Mouse (Mus musculus): ENCODE measurements around the gene Hsd11b1. TPM values are rescaled to one million over a fixed set of nuclear protein-coding genes. Genes with fewer than 3 reads are reported as not detected.
A peak's percentile ranks its signal among the peaks of the same experiment; 100 is the strongest.

Gene Hsd11b1
- 0.23 TPM in 1 of 2 replicates, not detected in the other for polyA plus RNA-seq (2016; fragmentation: Nextera tagmentation; extraction: Ambion mirVana)

DNA sequence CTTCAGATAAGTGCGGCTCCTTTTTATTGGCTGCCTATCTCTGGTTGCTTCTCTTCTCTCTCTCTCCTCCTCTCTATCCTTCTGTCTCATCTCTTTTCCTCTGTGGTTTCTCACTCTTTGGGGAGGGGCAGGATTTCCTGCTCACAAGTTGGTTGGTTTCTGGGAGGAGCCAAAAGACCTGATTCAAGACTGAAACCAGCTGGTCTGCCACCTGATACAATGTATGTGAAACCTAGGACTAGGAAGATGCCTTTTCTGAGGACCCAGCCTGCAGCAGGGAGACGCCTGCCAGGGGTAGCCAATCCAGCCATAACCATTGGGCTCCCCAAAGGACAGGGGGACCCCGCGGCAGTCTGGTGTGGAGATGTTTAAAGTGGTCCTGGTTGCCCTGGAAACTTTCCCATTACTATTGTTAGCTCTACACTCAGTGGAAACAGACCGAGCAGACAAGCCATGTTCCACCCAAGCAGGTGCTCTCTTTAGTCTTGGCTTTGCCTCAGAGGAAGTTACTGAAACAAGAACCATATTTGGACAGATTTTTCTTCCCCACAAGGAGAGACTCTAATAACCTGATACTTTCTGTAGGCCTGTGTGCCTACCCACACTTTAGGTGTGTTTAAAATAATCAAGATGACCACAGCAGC, at the start of gene Hsd11b1:
Gene Hsd11b1 (minus strand): TSS at position 121 of the 644 bp plus-strand sequence.
- no peak for ATAC-seq (ENCODE audit: low FRiP score, low read depth)
- Histone ChIP-seq H3K4me3 (no peak within 1 kb of the TSS), H3K9me3 (no peaks in the 10 kb centered on the region), H3K27me3 (replicated peaks) (no peaks in the 10 kb centered on the region), H3K36me3 (no peaks in the 10 kb centered on the region), H3K27ac (no peak within 1 kb of the TSS), H3K4me2 (replicated peaks) (no peak within 1 kb of the TSS), H3K9ac (no peak within 1 kb of the TSS), H3K4me1 (no peaks in the 10 kb centered on the region)
- 76% methylated on average over 5 of the region's 5 CpGs for WGBS

DNA sequence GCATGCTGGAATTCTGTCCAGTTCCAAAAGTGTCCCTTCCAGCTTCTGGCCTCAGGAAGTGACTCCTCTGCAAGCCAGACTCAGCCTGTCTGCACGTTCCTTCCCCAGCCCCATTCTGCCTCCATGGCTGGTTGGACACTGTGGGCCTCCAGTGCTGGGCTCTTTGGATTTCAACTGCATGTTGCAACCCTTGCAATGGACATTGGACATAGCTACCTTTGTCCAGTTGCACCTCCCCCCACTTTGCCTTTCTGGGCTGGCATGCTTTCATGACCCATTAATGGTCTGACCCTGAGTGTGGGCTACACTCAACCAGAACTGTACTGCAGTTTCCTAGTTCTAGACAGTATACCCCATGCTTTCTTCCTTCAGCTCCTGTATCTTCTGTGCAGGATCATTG, 47.7 kb upstream of the Hsd11b1 start:
- no peak overlapping the region for H3K27ac ChIP-seq
- no peak for ATAC-seq (ENCODE audit: low FRiP score, low read depth)
- no peak overlapping the region for H3K9ac ChIP-seq
- no peaks in the 10 kb centered on the region for H3K27me3 ChIP-seq (replicated peaks)
- no peaks in the 10 kb centered on the region for H3K9me3 ChIP-seq
- no peaks in the 10 kb centered on the region for H3K36me3 ChIP-seq
- no peak overlapping the region for H3K4me2 ChIP-seq (replicated peaks)
- H3K4me3 ChIP-seq = no peak overlapping the region
- 84% methylated on average over 1 of the region's 1 CpGs for WGBS
- no peaks in the 10 kb centered on the region for H3K4me1 ChIP-seq

DNA sequence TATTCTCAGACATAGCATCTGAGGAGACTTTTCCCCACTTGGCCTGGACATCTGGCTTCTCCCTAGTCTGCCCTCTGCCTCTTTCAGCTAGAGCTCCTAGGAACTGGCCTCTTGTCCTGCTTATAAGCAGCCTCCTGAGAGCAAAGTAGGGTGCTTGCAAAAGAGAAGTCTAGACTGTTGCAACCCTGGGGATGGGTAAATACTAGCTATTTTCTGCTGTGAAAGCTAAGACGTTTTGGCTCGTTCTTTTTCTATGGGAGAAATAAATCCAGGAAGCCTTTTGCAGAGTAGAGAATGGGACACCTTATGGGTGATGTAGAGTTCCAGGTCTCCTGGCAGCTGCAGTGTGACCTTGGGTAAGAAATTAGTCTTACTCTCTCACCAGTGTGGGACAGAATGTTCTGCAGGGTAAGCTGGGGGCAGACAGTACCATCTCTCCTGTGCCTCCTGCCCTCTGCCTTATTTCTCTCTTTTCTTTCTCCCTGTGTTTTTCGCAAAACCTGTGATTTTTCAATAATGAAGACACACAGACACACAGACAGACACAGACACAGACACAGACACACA, 46.7 kb upstream of the Hsd11b1 start:
- Histone ChIP-seq H3K9me3 (no peaks in the 10 kb centered on the region), H3K9ac (no peak overlapping the region), H3K4me2 (replicated peaks) (no peak overlapping the region), H3K27ac (no peak overlapping the region), H3K4me1 (0 out of 2 replicates have a peak, but pooled peaks cover 4% of the 10 kb centered on the region), H3K4me3 (no peak overlapping the region), H3K27me3 (replicated peaks) (no peaks in the 10 kb centered on the region), H3K36me3 (no peaks in the 10 kb centered on the region)
- no peak for ATAC-seq (ENCODE audit: low FRiP score, low read depth)
- WGBS = 78% methylated on average over 3 of the region's 3 CpGs

DNA sequence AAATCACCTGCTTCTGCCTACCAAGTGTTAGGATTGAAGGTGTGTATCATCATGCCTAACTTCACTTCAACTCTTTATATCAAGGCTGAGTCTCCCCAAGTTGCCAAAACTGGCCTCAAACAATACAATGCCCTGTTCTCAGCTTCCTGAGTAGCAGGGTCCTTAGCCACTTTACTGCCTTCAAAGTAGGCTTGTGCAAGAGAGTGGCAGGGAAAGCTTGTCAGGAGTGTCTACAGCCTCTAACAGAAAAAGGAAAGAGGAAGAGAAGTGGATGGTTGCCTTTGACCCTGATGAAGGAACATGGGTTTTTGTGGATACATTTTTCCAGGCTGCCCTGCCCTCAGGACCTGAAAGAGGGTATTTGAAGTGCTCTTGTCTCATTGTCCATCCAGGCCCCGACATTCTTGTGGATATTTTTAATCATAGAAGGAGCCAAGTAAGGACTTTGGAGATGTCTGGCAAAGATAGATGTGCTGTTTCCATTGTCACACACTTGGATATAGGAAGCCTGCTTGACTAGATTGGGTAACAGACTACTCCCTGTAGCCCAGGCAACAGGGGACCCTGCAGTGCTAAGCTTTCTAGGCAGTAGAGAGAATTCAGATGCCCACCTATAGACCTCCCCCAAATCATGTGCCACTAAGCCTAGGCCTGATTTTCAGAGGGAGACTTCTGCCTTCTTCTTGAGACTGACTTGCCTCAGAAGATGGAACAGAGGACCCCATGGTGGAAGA, 46.1 kb upstream of the Hsd11b1 start:
- H3K27me3 ChIP-seq (replicated peaks) = no peaks in the 10 kb centered on the region
- peaks cover 8% of the 10 kb centered on the region for H3K4me1 ChIP-seq
- 81% methylated on average over 1 of the region's 1 CpGs for WGBS
- no peak overlapping the region for H3K4me3 ChIP-seq
- no peaks in the 10 kb centered on the region for H3K9me3 ChIP-seq
- no peaks in the 10 kb centered on the region for H3K36me3 ChIP-seq
- no peak for ATAC-seq (ENCODE audit: low FRiP score, low read depth)
- no peak overlapping the region for H3K4me2 ChIP-seq (replicated peaks)
- no peak overlapping the region for H3K27ac ChIP-seq
- no peak overlapping the region for H3K9ac ChIP-seq

DNA sequence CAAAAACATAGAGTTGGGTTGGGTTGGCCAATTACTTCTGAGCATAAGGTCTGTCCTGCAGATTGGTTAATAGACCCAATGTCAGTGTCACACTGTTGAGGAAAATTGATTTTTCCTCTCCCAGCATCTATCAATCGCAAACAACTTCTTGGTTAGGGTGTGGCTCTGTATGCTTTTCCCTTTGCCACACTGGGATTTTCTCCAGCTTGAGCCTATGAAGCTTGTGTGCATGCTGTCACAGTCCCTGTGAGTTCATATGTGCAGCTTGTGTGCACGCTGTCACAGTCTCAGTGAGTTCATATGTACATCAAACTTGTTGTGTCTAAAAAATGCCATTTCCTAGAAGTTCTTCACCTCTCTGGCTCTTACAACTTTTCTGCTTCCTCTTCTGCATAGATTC, 43.0 kb upstream of the Hsd11b1 start:
- no peak for ATAC-seq (ENCODE audit: low FRiP score, low read depth)
- H3K27ac ChIP-seq = no peak overlapping the region
- H3K4me2 ChIP-seq (replicated peaks) = no peak overlapping the region
- no peak overlapping the region for H3K9ac ChIP-seq
- H3K36me3 ChIP-seq = no peaks in the 10 kb centered on the region
- H3K9me3 ChIP-seq = no peaks in the 10 kb centered on the region
- WGBS = 94% methylated on average over 2 of the region's 2 CpGs
- H3K4me1 ChIP-seq = peaks cover 8% of the 10 kb centered on the region
- H3K4me3 ChIP-seq = no peak overlapping the region
- no peaks in the 10 kb centered on the region for H3K27me3 ChIP-seq (replicated peaks)

DNA sequence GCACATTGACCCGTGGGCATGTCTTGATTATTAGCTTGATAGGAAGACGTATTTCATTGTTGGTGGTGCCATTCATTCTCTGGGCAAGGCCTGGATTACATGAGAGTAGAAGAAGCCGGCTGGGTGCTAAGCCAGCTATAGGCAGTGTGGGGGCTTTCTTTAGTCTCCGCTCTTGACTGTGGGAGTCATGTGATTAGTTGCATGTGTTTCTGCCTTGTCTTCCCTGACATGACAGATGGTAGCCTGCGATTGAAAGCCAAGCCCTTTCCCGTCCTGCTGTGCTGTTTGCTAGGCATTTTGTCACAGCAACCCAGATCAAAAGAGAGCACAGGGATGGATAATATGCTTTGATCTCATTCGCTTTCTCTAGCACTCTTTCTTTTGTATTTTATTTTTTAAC, 41.5 kb upstream of the Hsd11b1 start:
- Histone ChIP-seq H3K9me3 (no peaks in the 10 kb centered on the region), H3K36me3 (no peaks in the 10 kb centered on the region), H3K4me3 (no peak overlapping the region), H3K4me2 (replicated peaks) (no peak overlapping the region), H3K9ac (no peak overlapping the region), H3K4me1 (peaks cover 8% of the 10 kb centered on the region), H3K27me3 (replicated peaks) (no peaks in the 10 kb centered on the region), H3K27ac (no peak overlapping the region)
- ATAC-seq (ENCODE audit: low FRiP score, low read depth) = peak; percentile 83
- WGBS = 7% methylated on average over 7 of the region's 7 CpGs

DNA sequence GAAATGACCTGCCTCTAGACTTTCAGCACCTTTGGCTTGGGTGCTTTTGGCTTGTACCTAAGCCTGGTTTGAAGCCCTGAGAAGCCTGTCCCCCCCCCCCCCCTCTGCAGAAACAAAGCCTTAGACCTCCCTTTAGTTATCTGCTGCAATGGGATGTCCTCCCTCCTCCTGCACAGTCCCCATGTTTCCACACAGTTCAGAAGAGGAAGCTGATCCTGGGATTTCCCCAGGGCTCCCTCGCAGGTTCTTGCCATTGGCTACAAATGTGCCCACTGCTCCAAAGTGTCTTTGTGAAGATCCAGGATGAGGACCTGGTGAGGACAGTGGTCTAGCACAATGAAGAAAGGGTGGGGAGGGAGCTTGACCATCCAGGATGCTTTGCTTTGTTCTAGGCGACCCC, 39.2 kb upstream of the Hsd11b1 start:
- 71% methylated on average over 2 of the region's 2 CpGs for WGBS
- Histone ChIP-seq H3K36me3 (no peaks in the 10 kb centered on the region), H3K4me2 (replicated peaks) (no peak overlapping the region), H3K27ac (no peak overlapping the region), H3K9me3 (no peaks in the 10 kb centered on the region), H3K27me3 (replicated peaks) (no peaks in the 10 kb centered on the region), H3K4me1 (peaks cover 8% of the 10 kb centered on the region), H3K9ac (no peak overlapping the region), H3K4me3 (no peak overlapping the region)
- no peak for ATAC-seq (ENCODE audit: low FRiP score, low read depth)

DNA sequence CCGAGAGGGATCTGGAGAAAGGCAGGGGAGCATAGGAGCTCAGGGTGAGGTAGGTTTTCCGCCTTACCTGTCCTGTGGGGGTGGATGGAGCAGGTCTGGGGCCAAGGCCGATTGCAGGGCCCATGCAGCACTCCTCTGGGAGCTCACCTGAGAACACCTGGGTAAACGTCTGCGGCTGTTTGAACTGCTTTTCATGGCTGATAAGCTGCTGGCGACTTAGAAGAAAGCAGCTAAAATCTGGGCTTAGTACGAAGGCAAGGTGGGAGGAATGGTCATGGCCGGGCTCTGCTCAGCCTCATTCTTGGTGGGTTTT, 38.2 kb upstream of the Hsd11b1 start:
- ATAC-seq (ENCODE audit: low FRiP score, low read depth) = no peak
- WGBS = 73% methylated on average over 8 of the region's 8 CpGs
- Histone ChIP-seq H3K9me3 (no peaks in the 10 kb centered on the region), H3K9ac (no peak overlapping the region), H3K4me1 (peaks cover 8% of the 10 kb centered on the region), H3K27ac (no peak overlapping the region), H3K27me3 (replicated peaks) (no peaks in the 10 kb centered on the region), H3K4me3 (no peak overlapping the region), H3K4me2 (replicated peaks) (no peak overlapping the region), H3K36me3 (no peaks in the 10 kb centered on the region)

DNA sequence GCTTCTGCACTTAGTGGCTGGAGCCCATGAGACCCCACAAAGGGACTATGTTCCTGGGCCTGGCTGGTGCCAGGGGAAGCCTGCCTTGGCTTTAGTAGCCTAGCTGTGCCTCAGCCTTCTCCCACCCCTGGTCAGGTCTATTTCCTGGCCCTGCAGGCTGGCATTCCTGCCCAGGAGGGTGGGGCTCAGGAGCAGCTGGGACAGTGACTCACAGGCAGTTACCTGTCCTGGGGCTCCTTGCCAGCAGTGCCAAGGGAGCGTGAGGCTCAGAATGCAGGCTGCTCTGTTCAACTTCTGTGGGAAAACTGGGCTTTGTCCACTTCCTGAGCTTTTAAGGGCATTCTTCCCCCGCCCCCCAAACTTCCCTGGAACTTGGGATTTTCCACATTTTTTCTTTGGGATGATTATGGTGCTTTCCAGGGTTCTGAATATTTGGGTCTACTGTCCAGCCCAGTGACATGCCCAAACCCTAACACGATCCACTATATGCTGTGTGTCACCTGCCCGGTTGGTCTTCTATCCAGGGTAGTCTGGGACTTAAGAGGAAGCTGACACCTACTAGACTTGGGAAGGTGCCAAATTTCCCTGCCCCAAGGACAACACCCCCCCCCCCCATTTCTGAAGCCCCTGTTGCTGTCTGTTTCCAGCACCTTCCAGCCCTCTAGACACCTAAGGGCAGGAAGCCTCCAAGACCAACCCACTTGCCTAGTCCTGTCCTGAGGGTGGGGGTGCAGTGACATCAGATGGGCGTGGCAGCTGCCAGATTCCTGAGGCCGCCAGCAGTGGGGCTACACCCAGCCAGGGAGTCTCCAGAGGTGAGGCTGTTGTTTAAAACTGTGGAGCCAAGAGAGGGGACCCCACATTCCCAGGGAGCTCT, 37.6 kb upstream of the Hsd11b1 start:
- H3K4me3 ChIP-seq = no peak overlapping the region
- H3K4me1 ChIP-seq = peaks cover 8% of the 10 kb centered on the region
- H3K27ac ChIP-seq = no peak overlapping the region
- ATAC-seq (ENCODE audit: low FRiP score, low read depth) = 0 out of 2 replicates have a peak, but pooled peaks have one; percentile 7
- no peaks in the 10 kb centered on the region for H3K27me3 ChIP-seq (replicated peaks)
- WGBS = 77% methylated on average over 6 of the region's 6 CpGs
- no peaks in the 10 kb centered on the region for H3K9me3 ChIP-seq
- no peak overlapping the region for H3K9ac ChIP-seq
- no peaks in the 10 kb centered on the region for H3K36me3 ChIP-seq
- no peak overlapping the region for H3K4me2 ChIP-seq (replicated peaks)

DNA sequence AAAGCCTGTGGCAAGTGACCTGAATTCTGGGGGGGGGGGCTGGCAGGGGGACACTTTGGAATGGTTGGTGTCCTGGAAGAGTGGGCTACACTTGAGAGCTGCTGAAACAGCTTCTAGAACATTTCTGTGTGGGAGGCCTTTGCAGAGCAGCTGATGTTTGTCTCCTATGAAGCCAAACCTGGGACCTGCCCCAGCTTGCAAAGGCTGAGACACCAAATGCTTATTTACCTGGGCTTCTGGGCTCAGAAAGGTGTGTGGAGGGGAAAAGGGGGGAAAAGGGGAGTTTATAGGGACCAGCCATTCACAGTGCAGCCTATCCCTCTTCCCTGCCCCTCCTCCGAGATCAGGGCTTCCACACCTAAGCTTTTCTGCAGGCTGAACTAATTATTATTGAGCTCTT, 36.1 kb upstream of the Hsd11b1 start:
- Histone ChIP-seq H3K27me3 (replicated peaks) (no peaks in the 10 kb centered on the region), H3K27ac (no peak overlapping the region), H3K4me1 (no peaks in the 10 kb centered on the region), H3K9me3 (no peaks in the 10 kb centered on the region), H3K9ac (no peak overlapping the region), H3K4me3 (no peak overlapping the region), H3K4me2 (replicated peaks) (no peak overlapping the region), H3K36me3 (no peaks in the 10 kb centered on the region)
- no peak for ATAC-seq (ENCODE audit: low FRiP score, low read depth)
- 50% methylated on average over 1 of the region's 1 CpGs for WGBS

DNA sequence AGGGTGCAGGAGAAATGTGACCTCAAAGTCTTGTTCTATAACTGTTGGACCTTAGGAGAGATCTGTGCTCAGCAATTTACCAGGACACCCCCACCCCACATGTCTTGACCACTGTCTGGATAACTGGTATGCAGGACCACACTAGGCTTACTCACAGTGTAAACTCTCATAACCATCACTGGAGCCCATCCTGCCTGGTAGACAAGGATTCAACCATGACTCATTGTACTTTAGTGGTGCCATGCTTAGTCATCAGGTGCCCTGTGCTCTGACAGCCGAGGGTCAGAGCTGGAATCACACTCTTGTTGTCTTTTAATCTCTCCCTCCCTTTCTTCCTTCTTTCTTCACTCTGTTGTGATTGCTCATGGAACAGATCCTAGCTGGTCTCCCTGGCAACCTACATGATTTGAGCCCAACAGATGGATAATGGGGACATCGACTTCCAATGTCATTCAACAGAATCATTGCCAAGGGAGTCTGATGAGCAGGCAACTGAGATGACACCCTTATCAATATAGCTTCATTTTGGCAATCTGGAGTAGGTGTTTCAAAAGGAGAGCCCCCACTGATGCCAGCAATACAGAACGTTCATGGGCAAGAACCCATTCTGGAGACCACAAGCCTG, 34.4 kb upstream of the Hsd11b1 start:
- WGBS = 84% methylated on average over 3 of the region's 3 CpGs
- Histone ChIP-seq H3K27ac (no peak overlapping the region), H3K4me2 (replicated peaks) (no peak overlapping the region), H3K4me1 (no peaks in the 10 kb centered on the region), H3K4me3 (no peak overlapping the region), H3K36me3 (no peaks in the 10 kb centered on the region), H3K9ac (no peak overlapping the region), H3K27me3 (replicated peaks) (no peaks in the 10 kb centered on the region), H3K9me3 (no peaks in the 10 kb centered on the region)
- ATAC-seq (ENCODE audit: low FRiP score, low read depth) = no peak

DNA sequence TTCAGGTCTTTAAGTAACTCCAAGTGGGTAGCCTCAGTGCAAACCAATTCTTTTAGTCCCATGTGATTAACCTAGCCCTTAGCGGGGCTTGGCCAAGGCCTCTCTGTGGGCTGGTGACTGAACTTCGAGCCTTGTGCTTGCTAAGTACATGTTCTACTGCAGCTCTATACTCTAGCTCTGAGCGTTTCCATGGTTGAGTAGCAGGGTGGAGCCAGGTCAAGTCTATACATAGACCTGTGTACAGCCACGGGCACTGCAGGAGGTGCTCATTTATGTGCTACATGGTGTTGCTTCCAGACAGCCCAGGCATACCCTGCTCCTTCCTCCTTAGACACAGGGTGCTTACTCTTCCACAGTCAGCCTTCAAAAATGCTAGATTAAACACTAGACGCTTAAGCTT, 32.0 kb upstream of the Hsd11b1 start:
- H3K9me3 ChIP-seq = no peaks in the 10 kb centered on the region
- H3K4me3 ChIP-seq = no peak overlapping the region
- H3K4me2 ChIP-seq (replicated peaks) = no peak overlapping the region
- 88% methylated on average over 5 of the region's 5 CpGs for WGBS
- ATAC-seq (ENCODE audit: low FRiP score, low read depth) = no peak
- no peaks in the 10 kb centered on the region for H3K36me3 ChIP-seq
- no peak overlapping the region for H3K9ac ChIP-seq
- no peaks in the 10 kb centered on the region for H3K27me3 ChIP-seq (replicated peaks)
- no peaks in the 10 kb centered on the region for H3K4me1 ChIP-seq
- H3K27ac ChIP-seq = no peak overlapping the region
